ENCODE assay signal across 16 mouse cellular contexts in the genomic region with DNA sequence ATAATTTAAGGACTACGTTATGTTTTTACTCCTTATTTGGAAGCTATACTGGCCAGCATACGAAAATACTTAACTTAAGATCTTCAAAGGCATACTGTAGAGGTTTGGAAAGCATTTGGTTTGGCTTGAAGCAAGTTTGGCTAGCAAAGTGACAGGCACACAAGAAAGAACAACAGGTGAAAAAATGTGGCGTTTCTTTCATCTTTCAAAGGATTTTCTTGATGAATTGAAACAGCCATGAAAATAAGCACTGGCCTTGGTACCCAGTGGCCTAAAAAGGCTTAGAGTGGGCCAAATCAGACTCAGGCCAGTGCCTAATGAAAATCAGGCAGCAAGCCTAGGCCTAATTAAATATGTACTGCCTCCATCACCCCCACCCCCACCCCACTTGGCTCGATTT.
DNase-seq lines count a peak whose midpoint lies in the region; ATAC-seq and TF ChIP-seq lines count a peak whose summit lies in the region.
"Had no signal": no experiment of that assay in that cellular context is flagged by ENCODE, and none has a peak within 500 bp of the region (broad histone marks: within the 10 kb centered on the region; RNA-seq: fewer than 3 reads in every experiment).

No protein-coding gene starts in this region.

- 58% methylated on average over 4 of the region's 4 CpGs for WGBS in heart, embryonic 11.5 days (ENCODE audit: insufficient replicate concordance)
- WGBS in limb, embryonic 14.5 days: 20% methylated on average over 4 of the region's 4 CpGs

- no peaks in the 10 kb centered on the region for H3K27me3 ChIP-seq in heart, embryonic 11.5 days (ENCODE audit: control insufficient read depth, insufficient read depth, low read length)
- no peaks in the 10 kb centered on the region for H3K27me3 ChIP-seq in limb, embryonic 14.5 days (ENCODE audit: control insufficient read depth, insufficient read depth, low read length)
- H3K27me3 ChIP-seq: embryonic facial prominence, embryonic 12.5 days; kidney, embryonic 15.5 days; midbrain, embryonic 15.5 days had no signal

- ATAC-seq in heart, embryonic 11.5 days (replicated peaks; ENCODE audit: insufficient number of reproducible peaks, low FRiP score, low TSS enrichment): no peak
- no peak for ATAC-seq in limb, embryonic 14.5 days (ENCODE audit: low FRiP score, low read depth)
- ATAC-seq: midbrain, embryonic 15.5 days had no signal

- H3K36me3 ChIP-seq in heart, embryonic 11.5 days (ENCODE audit: control insufficient read depth, insufficient read depth, low read length): no peaks in the 10 kb centered on the region
- no peaks in the 10 kb centered on the region for H3K36me3 ChIP-seq in limb, embryonic 14.5 days (ENCODE audit: control insufficient read depth, insufficient read depth, low read length)
- H3K36me3 ChIP-seq: embryonic facial prominence, embryonic 12.5 days; G1E; kidney, embryonic 15.5 days; midbrain, embryonic 15.5 days had no signal

- H3K4me3 ChIP-seq in heart, embryonic 11.5 days (ENCODE audit: low read depth, low read length): no peak overlapping the region
- no peak overlapping the region for H3K4me3 ChIP-seq in limb, embryonic 14.5 days (replicated peaks; ENCODE audit: low read length)
- H3K4me3 ChIP-seq: embryonic facial prominence, embryonic 12.5 days; kidney, embryonic 15.5 days; midbrain, embryonic 15.5 days had no signal

- no peak for TF ChIP-seq POLR2A in limb, embryonic 14.5 days (IDR thresholded peaks at IDR 0.05; ENCODE audit: borderline replicate concordance, extremely low read depth, insufficient read depth, insufficient read length)

- no peak for DNase-seq in heart, postnatal 25 days (ENCODE audit: low spot score)
- peak; percentile 12 for DNase-seq in layer of hippocampus, adult 11-12 months (ENCODE audit: low spot score)
- no peak for DNase-seq in layer of hippocampus, postnatal 25 days (ENCODE audit: extremely low spot score in 1 of 2, low spot score in 1 of 2)
- DNase-seq in right cerebral cortex, postnatal 10 days (ENCODE audit: low spot score in 2 of 2): peak; percentile 33 to 58
- DNase-seq in right cerebral cortex, postnatal 14 days: no peak
- DNase-seq in limb, embryonic 14.5 days (ENCODE audit: low spot score): peak; percentile 59
- DNase-seq in adrenal gland, postnatal 25 days: no peak
- DNase-seq: adrenal gland, postnatal 14 days; cerebellum, postnatal 25 days; thymus, postnatal 25 days had no signal

- H3K4me2 ChIP-seq in heart, embryonic 11.5 days: no peak overlapping the region
- H3K4me2 ChIP-seq in limb, embryonic 14.5 days (replicated peaks; ENCODE audit: low read depth, low read length, severe bottlenecking): no peak overlapping the region
- H3K4me2 ChIP-seq: embryonic facial prominence, embryonic 12.5 days; kidney, embryonic 15.5 days; liver, embryonic 11.5 days; midbrain, embryonic 15.5 days had no signal

- peak overlapping the region; percentile 58 for H3K27ac ChIP-seq in heart, embryonic 11.5 days (ENCODE audit: low read depth, low read length)
- H3K27ac ChIP-seq in limb, embryonic 14.5 days (replicated peaks; ENCODE audit: low read depth, low read length): no peak overlapping the region
- H3K27ac ChIP-seq: embryonic facial prominence, embryonic 12.5 days; kidney, embryonic 15.5 days; midbrain, embryonic 15.5 days had no signal

- intact Hi-C loops in heart, postnatal 25 days (cut with DNase I): no loop called here

- H3K4me1 ChIP-seq in heart, embryonic 11.5 days (ENCODE audit: control insufficient read depth, insufficient read depth, low read length): peaks cover 10% of the 10 kb centered on the region; the same call in 1 of the 2 replicates
- H3K4me1 ChIP-seq in limb, embryonic 14.5 days (ENCODE audit: control insufficient read depth, insufficient read depth, low read length): peaks cover 6% of the 10 kb centered on the region; the same call in 1 of the 2 replicates
- H3K4me1 ChIP-seq: kidney, embryonic 15.5 days; midbrain, embryonic 15.5 days had no signal

- no peak overlapping the region for H3K9ac ChIP-seq in heart, embryonic 11.5 days (ENCODE audit: low read depth, low read length)
- no peak overlapping the region for H3K9ac ChIP-seq in limb, embryonic 14.5 days (ENCODE audit: low read depth, low read length, severe bottlenecking)
- H3K9ac ChIP-seq: embryonic facial prominence, embryonic 12.5 days; kidney, embryonic 15.5 days; midbrain, embryonic 15.5 days had no signal

- 0 out of 2 replicates have a peak, but pooled peaks cover 2% of the 10 kb centered on the region for H3K9me3 ChIP-seq in heart, embryonic 11.5 days (replicated peaks; ENCODE audit: control insufficient read depth, low read length)
- no peaks in the 10 kb centered on the region for H3K9me3 ChIP-seq in limb, embryonic 14.5 days (ENCODE audit: control insufficient read depth, low read length)
- H3K9me3 ChIP-seq: embryonic facial prominence, embryonic 12.5 days; G1E; kidney, embryonic 15.5 days; midbrain, embryonic 15.5 days had no signal

Comparison
In these comparisons a context has a peak if more than half of its experiments do, and no peak if none do; other contexts are left out.
1. DNase-seq: peak in layer of hippocampus, adult 11-12 months (single experiment), right cerebral cortex, postnatal 10 days (2 of 2) and limb, embryonic 14.5 days (single experiment); none in heart, postnatal 25 days (single experiment), layer of hippocampus, postnatal 25 days (0 of 2), right cerebral cortex, postnatal 14 days (single experiment) and adrenal gland, postnatal 25 days (single experiment).